Mouse (Mus musculus): Measurements from ENCODE around the gene Cmc2.

- TF ChIP-seq POLR2A (IDR thresholded peaks at IDR 0.05; ENCODE audit: extremely low read depth, insufficient read depth, low read length) (no peak), CTCF (IDR thresholded peaks at IDR 0.05; ENCODE audit: low read depth, low read length) (no peak)
Observed at GRCm38 (mm10) chr8:116935506-116935905, 14.3 kb upstream of the Cmc2 start.
